Comparison of ENCODE assay signal across 7 mouse cellular contexts in genomic region chr6:83572671-83573070, GRCm38 (mm10). TPM values are rescaled to one million over a fixed set of nuclear protein-coding genes. Genes with fewer than 3 reads are reported as not detected.
DNase-seq lines count a peak whose midpoint lies in the region.

Gene Stambp (minus strand): TSS chr6:83572729.

- peak within 1 kb of the TSS; percentile 96 for H3K4me3 ChIP-seq in megakaryocyte, embryonic 14.5 days (replicated peaks)

- peak; percentile 34 for DNase-seq in right cerebral cortex, postnatal 4 days
- no peak for DNase-seq in right cerebral cortex, postnatal 36 days (ENCODE audit: low spot score in 2 of 2)
- peak; percentile 44 for DNase-seq in cerebellum, adult 9-10 months
- no peak for DNase-seq in gonadal fat pad, adult 2 months (ENCODE audit: low read depth)
- DNase-seq in large intestine, adult 2 months (ENCODE audit: low read depth, low spot score), result no peak
- DNase-seq in urinary bladder, postnatal 36 days (ENCODE audit: low spot score in 2 of 2), result no peak

- peaks cover 17% of the 10 kb centered on the region for H3K27me3 ChIP-seq in megakaryocyte, embryonic 14.5 days (replicated peaks)

- H3K4me1 ChIP-seq in megakaryocyte, embryonic 14.5 days, result peaks cover 47% of the 10 kb centered on the region

- peaks cover 26% of the 10 kb centered on the region for H3K36me3 ChIP-seq in megakaryocyte, embryonic 14.5 days (replicated peaks; ENCODE audit: low read length)

- 0% methylated on average over 11 of the region's 11 CpGs for WGBS in large intestine, adult 2 months

- H3K9me3 ChIP-seq in megakaryocyte, embryonic 14.5 days, result no peaks in the 10 kb centered on the region

RNA-seq across cellular contexts. Expression of gene Stambp, which starts in this region (rescaled TPM):
- polyA plus RNA-seq in gonadal fat pad, adult 2 months (2012; rRNA removed), result 22.6 and 22.9 TPM in 2 replicates
- 14.4 and 17.0 TPM in 2 replicates for polyA plus RNA-seq in large intestine, adult 2 months (2012; rRNA removed)
- polyA plus RNA-seq in megakaryocyte, embryonic 14.5 days (2012; ENCODE audit: insufficient read depth, low replicate concordance), result 3.3 and 3.7 TPM in 2 replicates

Comparison
In these comparisons a context has a peak if more than half of its experiments do, and no peak if none do; other contexts are left out.
1. DNase-seq: peak in right cerebral cortex, postnatal 4 days (single experiment) and cerebellum, adult 9-10 months (single experiment); none in right cerebral cortex, postnatal 36 days (0 of 2), gonadal fat pad, adult 2 months (single experiment), large intestine, adult 2 months (single experiment) and urinary bladder, postnatal 36 days (0 of 2).